20 mouse cellular contexts compared by ENCODE assay signal in genomic region chr4:59816477-59816876, GRCm38 (mm10). TPM values are rescaled to one million over a fixed set of nuclear protein-coding genes. Genes with fewer than 3 reads are reported as not detected.
DNase-seq lines count a peak whose midpoint lies in the region; ATAC-seq and TF ChIP-seq lines count a peak whose summit lies in the region.
"Had no signal": no experiment of that assay in that cellular context is flagged by ENCODE, and none has a peak within 500 bp of the region (broad histone marks: within the 10 kb centered on the region; RNA-seq: fewer than 3 reads in every experiment).

No protein-coding gene starts in this region.

- H3K9me3 ChIP-seq in lung, embryonic 15.5 days = no peaks in the 10 kb centered on the region
- H3K9me3 ChIP-seq in hindbrain, embryonic 10.5 days = no peaks in the 10 kb centered on the region
- H3K9me3 ChIP-seq: embryonic facial prominence, embryonic 12.5 days; forebrain, embryonic 12.5 days; megakaryocyte, embryonic 14.5 days; midbrain, embryonic 15.5 days; neural tube, embryonic 12.5 days had no signal

- WGBS in lung, embryonic 15.5 days = 45% methylated on average over 9 of the region's 9 CpGs
- 79% methylated on average over 9 of the region's 9 CpGs for WGBS in hindbrain, embryonic 10.5 days

- H3K27ac ChIP-seq in layer of hippocampus, adult 2 months = peak overlapping the region; percentile 28; the same call in 1 of the 2 replicates
- peak overlapping the region; percentile 39; the same call in 1 of the 2 replicates for H3K27ac ChIP-seq in lung, embryonic 15.5 days
- no peak overlapping the region for H3K27ac ChIP-seq in hindbrain, embryonic 10.5 days
- H3K27ac ChIP-seq: embryonic facial prominence, embryonic 12.5 days; forebrain, embryonic 12.5 days; hindbrain, postnatal 0 days; midbrain, embryonic 15.5 days; neural tube, embryonic 12.5 days had no signal

- peaks cover 56% of the 10 kb centered on the region for H3K4me1 ChIP-seq in lung, embryonic 15.5 days
- peaks cover 49% of the 10 kb centered on the region for H3K4me1 ChIP-seq in hindbrain, embryonic 10.5 days (replicated peaks)

- H3K27me3 ChIP-seq in lung, embryonic 15.5 days = no peaks in the 10 kb centered on the region
- H3K27me3 ChIP-seq in hindbrain, embryonic 10.5 days (ENCODE audit: insufficient read depth, poor library complexity, severe bottlenecking) = no peaks in the 10 kb centered on the region
- H3K27me3 ChIP-seq: embryonic facial prominence, embryonic 12.5 days; forebrain, embryonic 12.5 days; megakaryocyte, embryonic 14.5 days; midbrain, embryonic 15.5 days; neural tube, embryonic 12.5 days had no signal

- H3K36me3 ChIP-seq in lung, embryonic 15.5 days = no peaks in the 10 kb centered on the region
- no peaks in the 10 kb centered on the region for H3K36me3 ChIP-seq in hindbrain, embryonic 10.5 days
- H3K36me3 ChIP-seq: embryonic facial prominence, embryonic 12.5 days; forebrain, embryonic 12.5 days; midbrain, embryonic 15.5 days; neural tube, embryonic 12.5 days had no signal

- no peak for TF ChIP-seq CTCF in layer of hippocampus, adult 2 months (conservative IDR thresholded peaks at IDR 0.05)

- no peak overlapping the region for H3K9ac ChIP-seq in lung, embryonic 15.5 days
- H3K9ac ChIP-seq: embryonic facial prominence, embryonic 12.5 days; forebrain, embryonic 12.5 days; midbrain, embryonic 15.5 days; neural tube, embryonic 12.5 days had no signal

- ATAC-seq in lung, embryonic 15.5 days (ENCODE audit: borderline replicate concordance, extremely low read depth, low FRiP score, low TSS enrichment) = no peak
- ATAC-seq: hindbrain, postnatal 0 days; midbrain, embryonic 15.5 days had no signal

- H3K4me3 ChIP-seq in layer of hippocampus, adult 2 months = no peak overlapping the region
- H3K4me3 ChIP-seq in lung, embryonic 15.5 days = no peak overlapping the region
- no peak overlapping the region for H3K4me3 ChIP-seq in hindbrain, embryonic 10.5 days
- H3K4me3 ChIP-seq: embryonic facial prominence, embryonic 12.5 days; erythroblast, embryonic 14.5 days; forebrain, embryonic 12.5 days; megakaryocyte, embryonic 14.5 days; midbrain, embryonic 15.5 days; neural tube, embryonic 12.5 days had no signal

- H3K4me2 ChIP-seq in lung, embryonic 15.5 days = no peak overlapping the region; the same call in 1 of the 2 replicates
- H3K4me2 ChIP-seq: embryonic facial prominence, embryonic 12.5 days; forebrain, embryonic 12.5 days; midbrain, embryonic 15.5 days; neural tube, embryonic 12.5 days had no signal

- no peak for DNase-seq in layer of hippocampus, adult 2 months (ENCODE audit: low spot score in 2 of 2)
- DNase-seq in layer of hippocampus, postnatal 36 days = no peak
- peak; percentile 54 for DNase-seq in lung, postnatal 14 days
- peak; percentile 76 for DNase-seq in yolk sac, embryonic 10.5 days (ENCODE audit: low spot score)
- no peak for DNase-seq in hindbrain, embryonic 10.5 days (ENCODE audit: low spot score)
- no peak for DNase-seq in ovary, postnatal 36 days (ENCODE audit: low spot score)
- DNase-seq: adrenal gland, adult 8-10 months; cerebellum, postnatal 10 days; kidney, adult 11 months; retina, postnatal 1 day; right cerebral cortex, postnatal 25 days; thymus, postnatal 36 days had no signal

RNA-seq across cellular contexts. Expression of gene Snx30, which starts 10.8 kb away (rescaled TPM):
- total RNA-seq in layer of hippocampus, adult 2 months (2021) = 10 to 100 TPM; 40.3 to 44.6 TPM
- 10 to 100 TPM; 44.9 to 46.0 TPM for total RNA-seq in layer of hippocampus, postnatal 36 days (2021)
- polyA plus RNA-seq in lung, embryonic 15.5 days (2015; fragmentation: Nextera tagmentation; extraction: Ambion mirVana) = 9.2 and 10.0 TPM in 2 replicates
- polyA plus RNA-seq in hindbrain, embryonic 10.5 days (2016; fragmentation: Nextera tagmentation; extraction: Ambion mirVana) = 14.4 and 14.6 TPM in 2 replicates

RNA-seq across cellular contexts. Expression of gene Inip, which starts 15.1 kb away (rescaled TPM):
- 10 to 100 TPM; 23.6 to 25.6 TPM for total RNA-seq in layer of hippocampus, adult 2 months (2021)
- total RNA-seq in layer of hippocampus, postnatal 36 days (2021) = 10 to 100 TPM; 24.1 to 26.4 TPM
- polyA plus RNA-seq in lung, embryonic 15.5 days (2015; fragmentation: Nextera tagmentation; extraction: Ambion mirVana) = 51.2 and 56.5 TPM in 2 replicates
- 86.7 and 103 TPM in 2 replicates for polyA plus RNA-seq in hindbrain, embryonic 10.5 days (2016; fragmentation: Nextera tagmentation; extraction: Ambion mirVana)

Comparison
In these comparisons a context has a peak if more than half of its experiments do, and no peak if none do; other contexts are left out.
1. DNase-seq: peak in lung, postnatal 14 days (single experiment) and yolk sac, embryonic 10.5 days (single experiment); none in layer of hippocampus, adult 2 months (0 of 2), layer of hippocampus, postnatal 36 days (0 of 2), hindbrain, embryonic 10.5 days (single experiment) and ovary, postnatal 36 days (single experiment).